Mouse (Mus musculus): ENCODE measurements at regions not wholly inside any gene's neighbourhood (a gene's known extent, or its start where the extent isn't known, plus 50 kb on each side); places are given as distances from the start of the nearest gene placed in this dataset.

DNA sequence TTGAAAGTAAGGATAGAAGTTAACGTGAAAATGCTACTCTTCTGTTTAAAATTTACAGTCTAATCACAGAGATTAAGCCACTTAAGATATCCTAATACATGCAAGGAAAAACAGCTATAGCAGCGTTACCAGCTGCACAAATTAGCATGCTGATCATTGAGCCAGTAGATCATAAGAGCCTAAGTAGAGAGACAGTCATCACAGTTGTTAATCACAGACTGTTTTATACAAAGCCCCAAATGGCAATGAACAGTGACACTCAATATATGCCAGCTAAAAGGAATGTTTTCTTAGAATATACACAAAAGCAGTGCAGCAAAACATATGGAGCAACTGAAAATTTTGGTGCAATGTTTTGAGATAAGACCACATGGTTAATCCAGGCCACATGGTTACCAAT, 64.7 kb upstream of the Ppp1r3a start:
- no peak for DNase-seq (ENCODE audit: low spot score)

DNA sequence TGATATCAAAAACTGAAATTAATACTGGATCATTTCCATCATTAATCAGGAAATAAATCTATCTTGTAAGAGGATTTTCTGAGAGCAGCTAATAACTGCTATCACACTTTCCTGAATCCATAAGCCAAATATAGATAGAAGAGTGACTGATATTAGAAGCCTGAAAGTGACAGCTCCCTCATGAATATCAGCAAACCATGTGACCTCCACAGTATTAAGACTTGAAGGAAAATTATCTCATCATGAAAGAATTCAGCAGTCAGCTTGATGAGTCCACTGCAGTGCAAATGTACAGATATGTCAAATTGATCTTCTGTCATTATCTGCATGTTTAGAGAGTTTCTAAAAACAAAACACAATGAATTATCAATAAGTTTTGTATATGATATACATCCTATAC, 69.7 kb upstream of the Ppp1r3a start:
- no peak for DNase-seq (ENCODE audit: low spot score)

DNA sequence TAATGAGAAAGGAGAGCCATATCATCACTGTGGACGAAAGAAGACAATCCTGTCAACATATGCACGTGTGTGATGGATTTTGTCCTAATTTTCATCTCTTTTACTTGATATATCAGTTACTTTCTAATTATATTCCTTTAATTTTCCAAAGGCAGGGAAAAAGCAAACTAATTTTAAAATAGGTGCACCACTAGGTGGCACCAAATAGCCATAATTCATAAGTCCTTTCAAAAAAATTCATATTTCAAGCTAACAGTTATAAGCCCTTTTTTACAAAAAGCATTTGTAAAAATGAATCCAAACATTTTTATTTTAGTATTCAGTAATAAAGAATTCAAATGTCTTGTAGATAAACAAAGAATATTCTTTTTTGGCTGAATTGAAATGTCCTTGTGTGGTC, 62.2 kb upstream of the Foxp2 start:
- DNase-seq (ENCODE audit: low spot score), result peak; percentile 8

All from thymus, postnatal 0 days (tissue).